Mouse (Mus musculus) stomach, postnatal 0 days (tissue): ENCODE measurements around the gene Ran. TPM values are rescaled to one million over a fixed set of nuclear protein-coding genes. Genes with fewer than 3 reads are reported as not detected.

ENCODE experiments used
- ATAC-seq: fragments of 200-750 bp; cut with Nextera tagmentation; 2 replicates; pipeline ENCODE4 v1.8.0; 2017; ENCODE audit not compliant: low FRiP score, low TSS enrichment
- DNase-seq: peaks from one replicate; pipeline ENCODE4 v3.0.0-alpha.2; 2016; ENCODE audit warnings: low spot score
- H3K27ac ChIP-seq: fragments of 300-500 bp; sonication (generic); replicated peaks from 2 replicates; pipeline ENCODE4 v1.5.1; 2014; ENCODE audit warnings: mild to moderate bottlenecking, control low read depth
- H3K27me3 ChIP-seq: fragments of 300-500 bp; sonication (generic); 2 replicates; pipeline ENCODE4 v1.6.1; 2014; ENCODE audit warnings: low read length; ENCODE audit not compliant: control insufficient read depth, insufficient read depth
- H3K36me3 ChIP-seq: fragments of 300-500 bp; sonication (generic); 2 replicates; pipeline ENCODE4 v1.6.1; 2014; ENCODE audit warnings: low read length, mixed read lengths; ENCODE audit not compliant: control insufficient read depth, insufficient read depth
- H3K4me1 ChIP-seq: fragments of 300-500 bp; sonication (generic); replicated peaks from 2 replicates; pipeline ENCODE4 v1.6.1; 2014; ENCODE audit warnings: antibody characterized with exemption; ENCODE audit not compliant: control insufficient read depth, insufficient read depth
- H3K4me2 ChIP-seq: fragments of 300-500 bp; sonication (generic); replicated peaks from 2 replicates; pipeline ENCODE4 v1.6.1; 2014; ENCODE audit warnings: low read depth, mild to moderate bottlenecking, control low read depth, moderate library complexity
- H3K4me3 ChIP-seq: fragments of 300-500 bp; sonication (generic); 2 replicates; pipeline ENCODE4 v1.5.1; 2014; ENCODE audit warnings: low read depth, low read length, control low read depth
- H3K9ac ChIP-seq: fragments of 300-500 bp; sonication (generic); 2 replicates; pipeline ENCODE4 v1.6.1; 2014; ENCODE audit warnings: mild to moderate bottlenecking, low read length, control low read depth, mixed read lengths
- H3K9me3 ChIP-seq: fragments of 300-500 bp; sonication (generic); 2 replicates; pipeline ENCODE4 v1.6.1; 2016; ENCODE audit warnings: low read length; ENCODE audit not compliant: control insufficient read depth
- CTCF ChIP-seq: IDR thresholded peaks from 2 replicates; pipeline ENCODE4 v1.5.1; 2016; ENCODE audit warnings: antibody characterized with exemption, low read depth, mild to moderate bottlenecking, moderate library complexity
- EP300 ChIP-seq: optimal IDR thresholded peaks from 2 replicates; pipeline ENCODE3; 2016; ENCODE audit warnings: antibody characterized with exemption
- WGBS: fragments of 180-500 bp; shearing (Covaris S2); extraction: QIAGEN DNeasy Blood & Tissue Kit; methylation state at CpG from one replicate; pipeline ENCODE4 v1.1.7; 2014; 5-methylcytosine and 5-hydroxymethylcytosine counted together
- polyA plus RNA-seq: library from polyadenylated mRNA; unstranded; fragments of >200 nt; fragmentation: Nextera tagmentation; extraction: Ambion mirVana; gene quantifications from 2 replicates; pipeline ENCODE4 v1.2.1, GENCODE M21; 2015

Ran gene
- polyA plus RNA-seq, 1 experiment from 2014 or later = 257 TPM

GRCm38 (mm10) chr5:129051910-129052309 is 32.0 kb downstream of the Ran start:
- ATAC-seq (no peak), DNase-seq (no peak)
- 79% methylated on average over 3 of the region's 3 CpGs for WGBS
- H3K27ac ChIP-seq = no peak overlapping the region
- H3K36me3 ChIP-seq = no peaks in the 10 kb centered on the region
- H3K27me3 ChIP-seq = no peaks in the 10 kb centered on the region
- H3K4me3 ChIP-seq = no peak overlapping the region
- H3K9ac ChIP-seq = no peak overlapping the region
- no peaks in the 10 kb centered on the region for H3K9me3 ChIP-seq
- no peak for TF ChIP-seq EP300
- TF ChIP-seq CTCF = no peak
- H3K4me1 ChIP-seq = no peaks in the 10 kb centered on the region
- no peak overlapping the region for H3K4me2 ChIP-seq

DNA sequence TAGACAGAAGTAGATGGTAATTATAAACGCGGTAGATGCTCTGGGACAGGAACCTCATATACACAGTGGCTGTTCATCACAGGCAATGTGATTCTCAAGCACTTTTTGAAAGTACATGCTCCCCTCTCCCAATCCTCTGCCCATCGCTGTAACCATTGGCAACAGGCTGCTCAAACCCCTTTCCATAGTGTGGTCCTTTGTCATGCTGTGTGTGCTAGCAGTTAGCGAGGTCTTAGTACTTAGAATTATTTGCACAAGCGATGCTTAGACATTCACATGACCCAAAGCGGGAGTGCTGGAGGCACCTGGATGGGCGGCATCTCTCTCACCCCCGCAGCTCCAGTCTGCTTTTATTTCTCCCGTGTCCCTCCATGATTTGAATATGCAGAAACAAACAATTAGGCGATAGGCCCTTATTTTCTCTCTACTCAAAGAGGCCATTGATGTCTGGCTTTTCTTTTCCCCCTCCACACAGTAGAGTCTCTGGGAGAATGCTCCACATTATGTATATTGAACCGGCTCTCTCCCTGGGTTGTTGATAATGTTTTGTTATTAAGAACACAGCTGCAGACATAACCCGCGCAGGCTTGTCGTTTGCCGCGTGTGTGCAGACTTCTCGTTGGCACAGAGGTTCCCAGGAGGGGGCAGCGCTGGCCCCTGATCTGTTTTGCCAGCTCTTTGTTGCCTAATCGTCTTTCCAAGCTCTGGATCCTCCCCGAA is 32.9 kb downstream of the Ran start:
- ATAC-seq (no peak), DNase-seq (no peak)
- Histone ChIP-seq H3K4me3 (no peak overlapping the region), H3K9ac (no peak overlapping the region), H3K4me1 (no peaks in the 10 kb centered on the region), H3K4me2 (no peak overlapping the region), H3K27me3 (no peaks in the 10 kb centered on the region), H3K9me3 (no peaks in the 10 kb centered on the region), H3K36me3 (no peaks in the 10 kb centered on the region), H3K27ac (no peak overlapping the region)
- WGBS = 28% methylated on average over 20 of the region's 20 CpGs
- TF ChIP-seq CTCF = no peak
- TF ChIP-seq EP300 = no peak

GRCm38 (mm10) chr5:129054675-129055284 is 34.9 kb downstream of the Ran start:
- no peaks in the 10 kb centered on the region for H3K9me3 ChIP-seq
- no peaks in the 10 kb centered on the region for H3K36me3 ChIP-seq
- no peak overlapping the region for H3K4me2 ChIP-seq
- DNase-seq (no peak), ATAC-seq (no peak)
- no peaks in the 10 kb centered on the region for H3K27me3 ChIP-seq
- no peak overlapping the region for H3K27ac ChIP-seq
- TF ChIP-seq EP300 (no peak), CTCF (no peak)
- H3K9ac ChIP-seq = no peak overlapping the region
- no peak overlapping the region for H3K4me3 ChIP-seq
- WGBS = 68% methylated on average over 9 of the region's 9 CpGs
- no peaks in the 10 kb centered on the region for H3K4me1 ChIP-seq

DNA sequence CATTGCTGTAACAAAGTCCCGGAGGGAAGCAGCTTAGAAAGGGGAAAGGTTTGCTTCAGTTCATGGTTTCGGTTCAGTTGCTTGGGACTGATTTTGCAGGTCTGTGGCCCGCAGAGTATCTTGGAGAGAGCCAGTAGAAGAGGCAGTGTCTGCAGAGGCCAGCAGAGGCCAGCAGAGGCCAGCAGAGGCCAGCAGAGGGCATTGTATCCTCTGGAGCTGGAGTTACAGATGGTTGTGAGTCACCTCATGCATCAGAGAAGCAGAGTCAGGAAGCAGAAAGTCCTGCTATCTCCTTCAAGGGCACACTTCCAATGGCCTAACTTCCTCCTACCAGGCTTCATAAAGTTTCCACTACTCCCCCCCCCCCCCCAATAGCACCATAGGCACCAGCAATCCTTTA is 39.2 kb downstream of the Ran start:
- TF ChIP-seq EP300 = no peak
- TF ChIP-seq CTCF = peak; percentile 44
- DNase-seq (no peak), ATAC-seq (0 out of 2 replicates have a peak, but pooled peaks have one; percentile 39)
- WGBS = 77% methylated on average over 3 of the region's 3 CpGs
- H3K9me3 ChIP-seq = no peaks in the 10 kb centered on the region
- no peaks in the 10 kb centered on the region for H3K36me3 ChIP-seq
- no peak overlapping the region for H3K4me3 ChIP-seq
- no peaks in the 10 kb centered on the region for H3K27me3 ChIP-seq
- no peak overlapping the region for H3K9ac ChIP-seq
- H3K4me1 ChIP-seq = no peaks in the 10 kb centered on the region
- no peak overlapping the region for H3K27ac ChIP-seq
- H3K4me2 ChIP-seq = no peak overlapping the region

GRCm38 (mm10) chr5:129061579-129061978 is 41.7 kb downstream of the Ran start:
- Histone ChIP-seq H3K36me3 (no peaks in the 10 kb centered on the region), H3K27ac (no peak overlapping the region), H3K4me3 (no peak overlapping the region), H3K9ac (no peak overlapping the region), H3K9me3 (no peaks in the 10 kb centered on the region), H3K27me3 (no peaks in the 10 kb centered on the region), H3K4me1 (no peaks in the 10 kb centered on the region), H3K4me2 (no peak overlapping the region)
- peak; percentile 52 for DNase-seq
- WGBS = 16% methylated on average over 13 of the region's 13 CpGs
- TF ChIP-seq EP300 = no peak
- peak; percentile 88 for TF ChIP-seq CTCF
- ATAC-seq = no peak
